Mouse (Mus musculus) intestine, postnatal 0 days (tissue): ENCODE results near the gene Vps33b. TPM values are rescaled to one million over a fixed set of nuclear protein-coding genes. Genes with fewer than 3 reads are reported as not detected.

Experiments
- ATAC-seq: fragments of 200-750 bp; cut with Nextera tagmentation; 2 replicates; pipeline ENCODE4 v1.8.0; 2017; ENCODE audit warnings: mild to moderate bottlenecking, moderate TSS enrichment, moderate library complexity
- H3K27ac ChIP-seq: fragments of 300-500 bp; sonication (generic); 2 replicates; pipeline ENCODE4 v1.5.1; 2014; ENCODE audit warnings: mild to moderate bottlenecking, low read depth, low read length, moderate library complexity
- H3K27me3 ChIP-seq: fragments of 300-500 bp; sonication (generic); replicated peaks from 2 replicates; pipeline ENCODE4 v1.6.1; 2014; ENCODE audit warnings: low read length, mixed read lengths; ENCODE audit not compliant: control insufficient read depth, insufficient read depth
- H3K36me3 ChIP-seq: fragments of 300-500 bp; sonication (generic); 2 replicates; pipeline ENCODE4 v1.6.1; 2014; ENCODE audit warnings: mild to moderate bottlenecking, moderate library complexity; ENCODE audit not compliant: control insufficient read depth, insufficient read depth
- H3K4me1 ChIP-seq: fragments of 300-500 bp; sonication (generic); replicated peaks from 2 replicates; pipeline ENCODE4 v1.6.1; 2014; ENCODE audit warnings: antibody characterized with exemption, low read length, mixed read lengths; ENCODE audit not compliant: control insufficient read depth, insufficient read depth
- H3K4me2 ChIP-seq: fragments of 300-500 bp; sonication (generic); replicated peaks from 2 replicates; pipeline ENCODE4 v1.6.1; 2014; ENCODE audit warnings: low read depth, mild to moderate bottlenecking, moderate library complexity
- H3K4me3 ChIP-seq: fragments of 300-500 bp; sonication (generic); 2 replicates; pipeline ENCODE4 v1.5.1; 2014; ENCODE audit warnings: low read depth, low read length
- H3K9ac ChIP-seq: fragments of 300-500 bp; sonication (generic); 2 replicates; pipeline ENCODE4 v1.6.1; 2014; ENCODE audit warnings: mild to moderate bottlenecking, low read depth, low read length
- H3K9me3 ChIP-seq: fragments of 300-500 bp; sonication (generic); 2 replicates; pipeline ENCODE4 v1.6.1; 2016; ENCODE audit warnings: mixed run types; ENCODE audit not compliant: control insufficient read depth
- CTCF ChIP-seq: sonication (generic); IDR thresholded peaks from 2 replicates; pipeline ENCODE4 v1.5.1; 2016; ENCODE audit warnings: low read depth, mild to moderate bottlenecking, control low read depth, antibody characterized with exemption, moderate library complexity
- WGBS: fragments of 180-500 bp; shearing (Covaris S2); extraction: QIAGEN DNeasy Blood & Tissue Kit; methylation state at CpG from one replicate; pipeline ENCODE4 v1.1.7; 2014; 5-methylcytosine and 5-hydroxymethylcytosine counted together
- polyA plus RNA-seq: library from polyadenylated mRNA; unstranded; fragments of >200 nt; fragmentation: Nextera tagmentation; extraction: Ambion mirVana; gene quantifications from 2 replicates; pipeline ENCODE4 v1.2.1, GENCODE M21; 2015

The Vps33b gene
- polyA plus RNA-seq, 1 experiment from 2014 or later = 12.9 TPM

- H3K27me3 ChIP-seq = no peaks in the 10 kb centered on the region
- no peak overlapping the region for H3K4me3 ChIP-seq
- peaks cover 51% of the 10 kb centered on the region for H3K36me3 ChIP-seq
- ATAC-seq = no peak
- no peaks in the 10 kb centered on the region for H3K4me1 ChIP-seq
- H3K27ac ChIP-seq = no peak overlapping the region
- TF ChIP-seq CTCF = no peak
- 76% methylated on average over 10 of the region's 10 CpGs for WGBS
- no peaks in the 10 kb centered on the region for H3K9me3 ChIP-seq
- no peak overlapping the region for H3K4me2 ChIP-seq
- H3K9ac ChIP-seq = no peak overlapping the region
These were observed 18.3 kb downstream of the Vps33b start for GRCm38 (mm10) chr7:80287736-80288135.

GRCm38 (mm10) chr7:80294062-80294763, 24.8 kb downstream of the Vps33b start, which contains the start of gene Prc1:
Gene Prc1, plus strand, starts transcription at chr7:80294450.
- no peaks in the 10 kb centered on the region for H3K4me1 ChIP-seq
- peak within 1 kb of the TSS; percentile 64 for H3K27ac ChIP-seq
- peaks cover 8% of the 10 kb centered on the region for H3K36me3 ChIP-seq
- ATAC-seq = peak; percentile 99
- H3K4me3 ChIP-seq = peak within 1 kb of the TSS; percentile 75
- peak within 1 kb of the TSS; percentile 66 for H3K9ac ChIP-seq
- peak within 1 kb of the TSS; percentile 88 for H3K4me2 ChIP-seq
- under 1% methylated on average over 52 of the region's 52 CpGs for WGBS
- TF ChIP-seq CTCF = no peak
- no peaks in the 10 kb centered on the region for H3K27me3 ChIP-seq
- no peaks in the 10 kb centered on the region for H3K9me3 ChIP-seq

- H3K9ac ChIP-seq = peak overlapping the region; percentile 66
- 7% methylated on average over 37 of the region's 37 CpGs for WGBS
- peak overlapping the region; percentile 88 for H3K4me2 ChIP-seq
- H3K27me3 ChIP-seq = no peaks in the 10 kb centered on the region
- H3K27ac ChIP-seq = peak overlapping the region; percentile 64
- no peaks in the 10 kb centered on the region for H3K9me3 ChIP-seq
- ATAC-seq = peak; percentile 56
- peak overlapping the region; percentile 75 for H3K4me3 ChIP-seq
- no peaks in the 10 kb centered on the region for H3K4me1 ChIP-seq
- H3K36me3 ChIP-seq = peaks cover 6% of the 10 kb centered on the region
- TF ChIP-seq CTCF = no peak
These were observed 25.6 kb downstream of the Vps33b start for GRCm38 (mm10) chr7:80294764-80295648.

- no peaks in the 10 kb centered on the region for H3K9me3 ChIP-seq
- no peak overlapping the region; the same call in 1 of the 2 replicates for H3K4me2 ChIP-seq
- no peaks in the 10 kb centered on the region for H3K4me1 ChIP-seq
- no peak for ATAC-seq
- 0 out of 2 replicates have a peak, but pooled peaks cover 8% of the 10 kb centered on the region for H3K36me3 ChIP-seq
- H3K4me3 ChIP-seq = no peak overlapping the region
- 74% methylated on average over 6 of the region's 6 CpGs for WGBS
- no peak for TF ChIP-seq CTCF
- no peaks in the 10 kb centered on the region for H3K27me3 ChIP-seq
- no peak overlapping the region for H3K9ac ChIP-seq
- H3K27ac ChIP-seq = no peak overlapping the region
These were observed 27.0 kb downstream of the Vps33b start for GRCm38 (mm10) chr7:80296462-80296861.

- Histone ChIP-seq H3K27me3 (no peaks in the 10 kb centered on the region), H3K9ac (no peak overlapping the region), H3K36me3 (peaks cover 13% of the 10 kb centered on the region; the same call in 1 of the 2 replicates), H3K4me2 (no peak overlapping the region), H3K9me3 (no peaks in the 10 kb centered on the region), H3K4me1 (no peaks in the 10 kb centered on the region), H3K4me3 (no peak overlapping the region), H3K27ac (no peak overlapping the region)
- ATAC-seq = no peak
- WGBS = 79% methylated on average over 3 of the region's 3 CpGs
- no peak for TF ChIP-seq CTCF
These were observed 27.6 kb downstream of the Vps33b start for GRCm38 (mm10) chr7:80297041-80297440.

GRCm38 (mm10) chr7:80298754-80299153, 29.3 kb downstream of the Vps33b start:
- Histone ChIP-seq H3K9ac (no peak overlapping the region), H3K4me2 (no peak overlapping the region), H3K27me3 (no peaks in the 10 kb centered on the region), H3K27ac (no peak overlapping the region), H3K9me3 (no peaks in the 10 kb centered on the region), H3K4me1 (no peaks in the 10 kb centered on the region), H3K4me3 (no peak overlapping the region), H3K36me3 (peaks cover 23% of the 10 kb centered on the region)
- no peak for ATAC-seq
- WGBS = 90% methylated on average over 4 of the region's 4 CpGs
- TF ChIP-seq CTCF = no peak
